In genomic region chr2:150874508-150874907, GRCm38 (mm10) we compare ENCODE assay signal across 1 mouse cellular context.
TF ChIP-seq lines count a peak whose summit lies in the region.

No protein-coding gene starts in this region.

TF ChIP-seq in MEL, 35 proteins besides CTCF, POLR2A, EP300 and RAD21:
- no peak for TF ChIP-seq USF2 (IDR thresholded peaks at IDR 0.05; ENCODE audit: borderline replicate concordance in 1 of 2, insufficient read depth in 1 of 2, low read depth in 1 of 2, low read length in 2 of 2)
TF ChIP-seq in MEL: peak in this region for 0.
